Mouse (Mus musculus): ENCODE results near the gene Hapln2.

The Hapln2 gene

GRCm38 (mm10) chr3:88027434-88028186 is at the start of gene Hapln2:
Gene Hapln2, minus strand, starts transcription at chr3:88027583.
- DNase-seq, result peak; percentile 81

GRCm38 (mm10) chr3:88074766-88075165 is 47.4 kb upstream of the Hapln2 start:
- no peak for DNase-seq

- DNase-seq, result no peak
Observed at GRCm38 (mm10) chr3:88074351-88074750, 47.0 kb upstream of the Hapln2 start.

- DNase-seq, result no peak
Observed at GRCm38 (mm10) chr3:88073631-88074030, 46.2 kb upstream of the Hapln2 start.

GRCm38 (mm10) chr3:88071783-88072182 is 44.4 kb upstream of the Hapln2 start:
- peak; percentile 78 for DNase-seq

- DNase-seq, result no peak
Observed at GRCm38 (mm10) chr3:88068386-88068785, 41.0 kb upstream of the Hapln2 start.

GRCm38 (mm10) chr3:88057902-88058696 is 30.7 kb upstream of the Hapln2 start, which contains the start of gene Naxe:
Gene Naxe, minus strand, starts transcription at chr3:88058495.
- peak; percentile 83 for DNase-seq

GRCm38 (mm10) chr3:88057030-88057429 is 29.6 kb upstream of the Hapln2 start:
- DNase-seq, result no peak

- no peak for DNase-seq
Observed at GRCm38 (mm10) chr3:88049532-88049931, 22.1 kb upstream of the Hapln2 start.

- peak; percentile 94 for DNase-seq
Observed at GRCm38 (mm10) chr3:88042661-88043421, 15.5 kb upstream of the Hapln2 start, which contains the start of gene Gpatch4. Gene Gpatch4, plus strand, starts transcription at chr3:88043108.

- DNase-seq, result no peak
Observed at GRCm38 (mm10) chr3:88035561-88036293, 8.3 kb upstream of the Hapln2 start.

GRCm38 (mm10) chr3:88033506-88033905 is 6.1 kb upstream of the Hapln2 start:
- no peak for DNase-seq

- DNase-seq, result peak; percentile 66
Observed at GRCm38 (mm10) chr3:88030608-88031395, 3.4 kb upstream of the Hapln2 start.

GRCm38 (mm10) chr3:88026823-88027222 is 560 bp downstream of the Hapln2 start:
- no peak for DNase-seq

- DNase-seq, result no peak
Observed at GRCm38 (mm10) chr3:88023192-88024074, 4.0 kb downstream of the Hapln2 start.

- DNase-seq, result peak; percentile 93
Observed at GRCm38 (mm10) chr3:88022322-88023191, 4.8 kb downstream of the Hapln2 start.

GRCm38 (mm10) chr3:88010634-88011265 is 16.6 kb downstream of the Hapln2 start:
- DNase-seq, result no peak

GRCm38 (mm10) chr3:88005822-88006786 is 21.3 kb downstream of the Hapln2 start:
- no peak for DNase-seq
